Mouse (Mus musculus): ENCODE measurements at regions not wholly inside any gene's neighbourhood (a gene's known extent, or its start where the extent isn't known, plus 50 kb on each side); places are given as distances from the start of the nearest gene placed in this dataset.

- DNase-seq (ENCODE audit: low spot score) (no peak), ATAC-seq (replicated peaks; ENCODE audit: low FRiP score, low read depth) (no peak)
- no peak overlapping the region for H3K27ac ChIP-seq
- H3K9ac ChIP-seq (ENCODE audit: low read depth, low read length) = no peak overlapping the region
- no peak for TF ChIP-seq CTCF (IDR thresholded peaks at IDR 0.05; ENCODE audit: low read depth)
- no peak overlapping the region for H3K4me2 ChIP-seq (ENCODE audit: low read length)
- H3K4me1 ChIP-seq (replicated peaks; ENCODE audit: insufficient read depth, low read length) = no peaks in the 10 kb centered on the region
- H3K27me3 ChIP-seq (ENCODE audit: insufficient read depth, low read length) = no peaks in the 10 kb centered on the region
- no peaks in the 10 kb centered on the region for H3K9me3 ChIP-seq (replicated peaks; ENCODE audit: low read length)
- no peak overlapping the region for H3K4me3 ChIP-seq (replicated peaks; ENCODE audit: low read depth, low read length)
- no peaks in the 10 kb centered on the region for H3K36me3 ChIP-seq (ENCODE audit: insufficient read depth, low read length)
These were observed 374.4 kb downstream of the Plk2 start for GRCm38 (mm10) chr13:110769210-110769609.

- no peak for DNase-seq (ENCODE audit: low spot score)
- no peaks in the 10 kb centered on the region for H3K4me1 ChIP-seq (replicated peaks; ENCODE audit: insufficient read depth, low read length)
- ATAC-seq (replicated peaks; ENCODE audit: low FRiP score, low read depth) = no peak
- H3K4me3 ChIP-seq (replicated peaks; ENCODE audit: low read depth, low read length) = no peak overlapping the region
- no peaks in the 10 kb centered on the region for H3K36me3 ChIP-seq (ENCODE audit: insufficient read depth, low read length)
- no peaks in the 10 kb centered on the region for H3K27me3 ChIP-seq (ENCODE audit: insufficient read depth, low read length)
- H3K9ac ChIP-seq (ENCODE audit: low read depth, low read length) = no peak overlapping the region
- no peaks in the 10 kb centered on the region for H3K9me3 ChIP-seq (replicated peaks; ENCODE audit: low read length)
- no peak for TF ChIP-seq CTCF (IDR thresholded peaks at IDR 0.05; ENCODE audit: low read depth)
- no peak overlapping the region for H3K4me2 ChIP-seq (ENCODE audit: low read length)
- H3K27ac ChIP-seq = no peak overlapping the region
These were observed 380.4 kb downstream of the Plk2 start for GRCm38 (mm10) chr13:110775251-110775650.

GRCm38 (mm10) chr13:110784162-110784785, 389.4 kb downstream of the Plk2 start:
- Histone ChIP-seq H3K9me3 (replicated peaks; ENCODE audit: low read length) (no peaks in the 10 kb centered on the region), H3K4me3 (replicated peaks; ENCODE audit: low read depth, low read length) (no peak overlapping the region), H3K4me2 (ENCODE audit: low read length) (no peak overlapping the region), H3K4me1 (replicated peaks; ENCODE audit: insufficient read depth, low read length) (no peaks in the 10 kb centered on the region), H3K27me3 (ENCODE audit: insufficient read depth, low read length) (no peaks in the 10 kb centered on the region), H3K27ac (no peak overlapping the region), H3K9ac (ENCODE audit: low read depth, low read length) (no peak overlapping the region), H3K36me3 (ENCODE audit: insufficient read depth, low read length) (no peaks in the 10 kb centered on the region)
- ATAC-seq (replicated peaks; ENCODE audit: low FRiP score, low read depth) (no peak), DNase-seq (ENCODE audit: low spot score) (no peak)
- whole genome bisulfite sequencing = 58% methylated on average over 12 of the region's 12 CpGs
- no peak for TF ChIP-seq CTCF (IDR thresholded peaks at IDR 0.05; ENCODE audit: low read depth)

GRCm38 (mm10) chr13:110784822-110785221, 390.0 kb downstream of the Plk2 start:
- TF ChIP-seq CTCF (IDR thresholded peaks at IDR 0.05; ENCODE audit: low read depth) = no peak
- H3K9ac ChIP-seq (ENCODE audit: low read depth, low read length) = no peak overlapping the region
- H3K36me3 ChIP-seq (ENCODE audit: insufficient read depth, low read length) = no peaks in the 10 kb centered on the region
- DNase-seq (ENCODE audit: low spot score) (no peak), ATAC-seq (replicated peaks; ENCODE audit: low FRiP score, low read depth) (no peak)
- H3K4me2 ChIP-seq (ENCODE audit: low read length) = no peak overlapping the region
- no peak overlapping the region for H3K27ac ChIP-seq
- H3K9me3 ChIP-seq (replicated peaks; ENCODE audit: low read length) = no peaks in the 10 kb centered on the region
- H3K4me1 ChIP-seq (replicated peaks; ENCODE audit: insufficient read depth, low read length) = no peaks in the 10 kb centered on the region
- 51% methylated on average over 5 of the region's 5 CpGs for WGBS
- no peaks in the 10 kb centered on the region for H3K27me3 ChIP-seq (ENCODE audit: insufficient read depth, low read length)
- H3K4me3 ChIP-seq (replicated peaks; ENCODE audit: low read depth, low read length) = no peak overlapping the region

- Histone ChIP-seq H3K4me3 (replicated peaks; ENCODE audit: low read depth, low read length) (no peak overlapping the region), H3K9ac (ENCODE audit: low read depth, low read length) (no peak overlapping the region), H3K4me1 (replicated peaks; ENCODE audit: insufficient read depth, low read length) (no peaks in the 10 kb centered on the region), H3K27ac (no peak overlapping the region), H3K9me3 (replicated peaks; ENCODE audit: low read length) (no peaks in the 10 kb centered on the region), H3K27me3 (ENCODE audit: insufficient read depth, low read length) (no peaks in the 10 kb centered on the region), H3K4me2 (ENCODE audit: low read length) (no peak overlapping the region), H3K36me3 (ENCODE audit: insufficient read depth, low read length) (no peaks in the 10 kb centered on the region)
- WGBS = 58% methylated on average over 7 of the region's 7 CpGs
- ATAC-seq (replicated peaks; ENCODE audit: low FRiP score, low read depth) (no peak), DNase-seq (ENCODE audit: low spot score) (peak; percentile 7)
- TF ChIP-seq CTCF (IDR thresholded peaks at IDR 0.05; ENCODE audit: low read depth) = no peak
These were observed 403.5 kb downstream of the Plk2 start for GRCm38 (mm10) chr13:110798313-110798712.

- no peaks in the 10 kb centered on the region for H3K36me3 ChIP-seq (ENCODE audit: insufficient read depth, low read length)
- no peak overlapping the region for H3K4me2 ChIP-seq (ENCODE audit: low read length)
- TF ChIP-seq CTCF (IDR thresholded peaks at IDR 0.05; ENCODE audit: low read depth) = no peak
- no peaks in the 10 kb centered on the region for H3K4me1 ChIP-seq (replicated peaks; ENCODE audit: insufficient read depth, low read length)
- no peak overlapping the region for H3K9ac ChIP-seq (ENCODE audit: low read depth, low read length)
- no peak overlapping the region for H3K27ac ChIP-seq
- DNase-seq (ENCODE audit: low spot score) (no peak), ATAC-seq (replicated peaks; ENCODE audit: low FRiP score, low read depth) (no peak)
- no peak overlapping the region for H3K4me3 ChIP-seq (replicated peaks; ENCODE audit: low read depth, low read length)
- no peaks in the 10 kb centered on the region for H3K9me3 ChIP-seq (replicated peaks; ENCODE audit: low read length)
- WGBS = 72% methylated on average over 6 of the region's 6 CpGs
- no peaks in the 10 kb centered on the region for H3K27me3 ChIP-seq (ENCODE audit: insufficient read depth, low read length)
These were observed 408.0 kb downstream of the Plk2 start for GRCm38 (mm10) chr13:110802841-110803240.

GRCm38 (mm10) chr13:110812401-110812800, 417.6 kb downstream of the Plk2 start:
- no peak for DNase-seq (ENCODE audit: low spot score)
- TF ChIP-seq CTCF (IDR thresholded peaks at IDR 0.05; ENCODE audit: low read depth) = no peak
- 55% methylated on average over 6 of the region's 6 CpGs for WGBS

More at GRCm38 (mm10) chr13:110812401-110812800, 417.6 kb downstream of the Plk2 start:
- no peaks in the 10 kb centered on the region for H3K36me3 ChIP-seq (ENCODE audit: insufficient read depth, low read length)
- H3K4me1 ChIP-seq (replicated peaks; ENCODE audit: insufficient read depth, low read length) = no peaks in the 10 kb centered on the region
- H3K27me3 ChIP-seq (ENCODE audit: insufficient read depth, low read length) = no peaks in the 10 kb centered on the region
- H3K9me3 ChIP-seq (replicated peaks; ENCODE audit: low read length) = no peaks in the 10 kb centered on the region
- H3K4me2 ChIP-seq (ENCODE audit: low read length) = no peak overlapping the region
- H3K9ac ChIP-seq (ENCODE audit: low read depth, low read length) = no peak overlapping the region
- no peak overlapping the region for H3K4me3 ChIP-seq (replicated peaks; ENCODE audit: low read depth, low read length)
- H3K27ac ChIP-seq = no peak overlapping the region
- no peak for ATAC-seq (replicated peaks; ENCODE audit: low FRiP score, low read depth)

All from kidney, postnatal 0 days (tissue).